Mouse (Mus musculus) kidney, adult 2 months (tissue): ENCODE measurements at regions not wholly inside any gene's neighbourhood (a gene's known extent, or its start where the extent isn't known, plus 50 kb on each side); places are given as distances from the start of the nearest gene placed in this dataset.

ENCODE experiments used
- CTCF ChIP-seq: fragments of 200-500 bp; conservative IDR thresholded peaks from 2 replicates; pipeline ENCODE4 v1.5.1; 2011; ENCODE audit warnings: low read depth, mild to moderate bottlenecking, control low read depth, low read length, moderate library complexity, mixed read lengths; ENCODE audit not compliant: insufficient read depth, insufficient read length
- POLR2A ChIP-seq: fragments of 200-500 bp; IDR thresholded peaks from one replicate; pipeline ENCODE4 v1.6.1; 2011; ENCODE audit warnings: low read depth, low read length, control low read depth

DNA sequence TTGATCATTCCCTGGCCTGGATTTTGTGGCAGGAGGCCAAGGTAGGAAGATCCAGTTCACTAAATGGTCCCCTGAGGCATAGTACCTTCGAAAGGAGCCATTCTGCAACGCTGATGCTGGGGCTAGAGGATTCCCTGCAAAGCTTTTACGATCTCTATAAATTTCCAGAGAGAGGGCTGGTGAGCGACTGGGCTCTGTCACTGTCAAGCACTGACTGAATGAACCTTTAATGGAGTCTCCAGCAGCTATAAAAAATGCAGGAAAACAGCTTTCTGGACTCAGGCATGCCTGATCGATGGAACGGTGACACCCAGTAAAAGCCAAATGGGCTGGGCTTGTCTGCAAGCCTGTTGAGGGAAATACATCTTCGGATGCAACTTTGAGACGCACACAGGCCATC is 194.4 kb downstream of the Rybp start:
- TF ChIP-seq CTCF (no peak), POLR2A (no peak)
